Mouse (Mus musculus) forebrain, postnatal 0 days (tissue): ENCODE results near the gene Zdhhc6. TPM values are rescaled to one million over a fixed set of nuclear protein-coding genes. Genes with fewer than 3 reads are reported as not detected.

Source experiments
- ATAC-seq: fragments of 200-750 bp; cut with Nextera tagmentation; 2 replicates; pipeline ENCODE4 v1.8.0; 2017; ENCODE audit warnings: mild to moderate bottlenecking, moderate library complexity
- DNase-seq: peaks from one replicate; pipeline ENCODE4 v3.0.0-alpha.2; 2015
- H3K27ac ChIP-seq: fragments of 300-500 bp; sonication (generic); 2 replicates; pipeline ENCODE4 v1.5.1; 2014; ENCODE audit warnings: low read depth, mild to moderate bottlenecking, antibody characterized with exemption, low read length, moderate library complexity, mixed read lengths
- H3K27me3 ChIP-seq: fragments of 300-500 bp; sonication (generic); 2 replicates; pipeline ENCODE4 v1.6.1; 2014; ENCODE audit warnings: mild to moderate bottlenecking, low read length, mixed read lengths; ENCODE audit not compliant: insufficient read depth
- H3K36me3 ChIP-seq: fragments of 300-500 bp; sonication (generic); 2 replicates; pipeline ENCODE4 v1.6.1; 2014; ENCODE audit warnings: mild to moderate bottlenecking, moderate library complexity; ENCODE audit not compliant: insufficient read depth
- H3K4me1 ChIP-seq: fragments of 300-500 bp; sonication (generic); 2 replicates; pipeline ENCODE4 v1.6.1; 2014; ENCODE audit warnings: antibody characterized with exemption; ENCODE audit not compliant: insufficient read depth
- H3K4me2 ChIP-seq: fragments of 300-500 bp; sonication (generic); 2 replicates; pipeline ENCODE4 v1.6.1; 2014; ENCODE audit warnings: low read depth, mild to moderate bottlenecking, moderate library complexity
- H3K4me3 ChIP-seq: fragments of 300-500 bp; sonication (generic); 2 replicates; pipeline ENCODE4 v1.5.1; 2014; ENCODE audit warnings: low read depth, low read length, mixed read lengths
- H3K9ac ChIP-seq: fragments of 300-500 bp; sonication (generic); 2 replicates; pipeline ENCODE4 v1.6.1; 2014; ENCODE audit warnings: mild to moderate bottlenecking
- H3K9me3 ChIP-seq: fragments of 300-500 bp; sonication (generic); 2 replicates; pipeline ENCODE4 v1.6.1; 2016; ENCODE audit warnings: low read length
- CTCF ChIP-seq: sonication (generic); IDR thresholded peaks from 2 replicates; pipeline ENCODE4 v1.5.1; 2016; ENCODE audit warnings: antibody characterized with exemption, control low read depth, low read depth
- WGBS: fragments of 180-500 bp; shearing (Covaris S2); extraction: QIAGEN DNeasy Blood & Tissue Kit; methylation state at CpG from one replicate; pipeline ENCODE4 v1.1.7; 2014; 5-methylcytosine and 5-hydroxymethylcytosine counted together
- polyA plus RNA-seq: library from polyadenylated mRNA; unstranded; fragments of >200 nt; fragmentation: Nextera tagmentation; extraction: Ambion mirVana; gene quantifications from 2 replicates; pipeline ENCODE4 v1.2.1, GENCODE M21; 2015
- total RNA-seq: library from RNA; depleted of rRNA; stranded (reverse); fragments of >200 nt; gene quantifications from 2 replicates; pipeline ENCODE4 v1.2.3, GENCODE M21; 2014

Zdhhc6 gene
- total and polyA plus RNA-seq, 2 experiments from 2014 or later: 39.4 to 48.0 TPM

GRCm38 (mm10) chr19:55295075-55295474, 20.8 kb downstream of the Zdhhc6 start:
- no peak for TF ChIP-seq CTCF
- DNase-seq (no peak), ATAC-seq (no peak)
- Histone ChIP-seq H3K9me3 (no peaks in the 10 kb centered on the region), H3K27ac (no peak overlapping the region), H3K4me3 (no peak overlapping the region), H3K4me2 (no peak overlapping the region), H3K4me1 (no peaks in the 10 kb centered on the region), H3K36me3 (peaks cover 32% of the 10 kb centered on the region), H3K9ac (no peak overlapping the region), H3K27me3 (no peaks in the 10 kb centered on the region)
- WGBS: 91% methylated on average over 9 of the region's 9 CpGs

GRCm38 (mm10) chr19:55293175-55293574, 22.7 kb downstream of the Zdhhc6 start:
- no peak for ATAC-seq
- H3K4me3 ChIP-seq: no peak overlapping the region
- peaks cover 25% of the 10 kb centered on the region for H3K36me3 ChIP-seq
- no peaks in the 10 kb centered on the region for H3K9me3 ChIP-seq
- WGBS: 14% methylated on average over 4 of the region's 4 CpGs
- H3K4me2 ChIP-seq: no peak overlapping the region
- no peak for DNase-seq
- no peaks in the 10 kb centered on the region for H3K27me3 ChIP-seq
- no peak overlapping the region for H3K27ac ChIP-seq
- TF ChIP-seq CTCF: no peak
- H3K9ac ChIP-seq: no peak overlapping the region
- H3K4me1 ChIP-seq: no peaks in the 10 kb centered on the region

GRCm38 (mm10) chr19:55292210-55292850, 23.5 kb downstream of the Zdhhc6 start:
- ATAC-seq (no peak), DNase-seq (no peak)
- no peaks in the 10 kb centered on the region for H3K27me3 ChIP-seq
- no peaks in the 10 kb centered on the region for H3K4me1 ChIP-seq
- H3K4me2 ChIP-seq: no peak overlapping the region
- no peak overlapping the region for H3K9ac ChIP-seq
- H3K27ac ChIP-seq: no peak overlapping the region
- TF ChIP-seq CTCF: no peak
- WGBS: 84% methylated on average over 2 of the region's 2 CpGs
- no peak overlapping the region for H3K4me3 ChIP-seq
- H3K9me3 ChIP-seq: no peaks in the 10 kb centered on the region
- peaks cover 19% of the 10 kb centered on the region for H3K36me3 ChIP-seq

- Histone ChIP-seq H3K4me3 (no peak overlapping the region), H3K27me3 (no peaks in the 10 kb centered on the region), H3K27ac (no peak overlapping the region), H3K4me1 (no peaks in the 10 kb centered on the region), H3K9ac (no peak overlapping the region), H3K36me3 (peaks cover 11% of the 10 kb centered on the region), H3K4me2 (no peak overlapping the region), H3K9me3 (no peaks in the 10 kb centered on the region)
- no peak for TF ChIP-seq CTCF
- ATAC-seq (no peak), DNase-seq (no peak)
- WGBS: 90% methylated on average over 2 of the region's 2 CpGs
Measured at GRCm38 (mm10) chr19:55290621-55291270, 25.1 kb downstream of the Zdhhc6 start.

GRCm38 (mm10) chr19:55288974-55289373, 26.9 kb downstream of the Zdhhc6 start:
- ATAC-seq (no peak), DNase-seq (no peak)
- no peak overlapping the region for H3K27ac ChIP-seq
- H3K9ac ChIP-seq: no peak overlapping the region
- TF ChIP-seq CTCF: no peak
- H3K36me3 ChIP-seq: no peaks in the 10 kb centered on the region
- H3K9me3 ChIP-seq: no peaks in the 10 kb centered on the region
- H3K4me1 ChIP-seq: no peaks in the 10 kb centered on the region
- no peaks in the 10 kb centered on the region for H3K27me3 ChIP-seq
- H3K4me3 ChIP-seq: no peak overlapping the region
- no peak overlapping the region for H3K4me2 ChIP-seq

- no peak for TF ChIP-seq CTCF
- no peak overlapping the region for H3K9ac ChIP-seq
- no peaks in the 10 kb centered on the region for H3K4me1 ChIP-seq
- no peaks in the 10 kb centered on the region for H3K27me3 ChIP-seq
- H3K9me3 ChIP-seq: no peaks in the 10 kb centered on the region
- no peak overlapping the region for H3K4me3 ChIP-seq
- no peak for ATAC-seq
- no peaks in the 10 kb centered on the region for H3K36me3 ChIP-seq
- no peak overlapping the region for H3K4me2 ChIP-seq
- DNase-seq: no peak
- H3K27ac ChIP-seq: no peak overlapping the region
- WGBS: 86% methylated on average over 4 of the region's 4 CpGs
Measured at GRCm38 (mm10) chr19:55286034-55286433, 29.8 kb downstream of the Zdhhc6 start.

GRCm38 (mm10) chr19:55284093-55284492, 31.7 kb downstream of the Zdhhc6 start:
- 91% methylated on average over 4 of the region's 4 CpGs for WGBS
- Histone ChIP-seq H3K4me3 (no peak overlapping the region), H3K9ac (no peak overlapping the region), H3K27ac (no peak overlapping the region), H3K36me3 (no peaks in the 10 kb centered on the region), H3K27me3 (no peaks in the 10 kb centered on the region), H3K9me3 (no peaks in the 10 kb centered on the region), H3K4me2 (no peak overlapping the region), H3K4me1 (no peaks in the 10 kb centered on the region)
- no peak for DNase-seq
- ATAC-seq: no peak
- TF ChIP-seq CTCF: no peak
